Mouse (Mus musculus) heart, embryonic 14.5 days (tissue): ENCODE results near the gene Rims1. TPM values are rescaled to one million over a fixed set of nuclear protein-coding genes. Genes with fewer than 3 reads are reported as not detected.

ENCODE experiments used
- ATAC-seq: fragments of 200-750 bp; cut with Nextera tagmentation; 2 replicates; pipeline ENCODE4 v1.8.0; 2017; ENCODE audit warnings: low read depth, moderate TSS enrichment; ENCODE audit not compliant: insufficient number of reproducible peaks, insufficient read depth, low FRiP score
- H3K27ac ChIP-seq, 2 experiments: fragments of 200-500 bp in 1 of 2; fragments of 300-500 bp in 1 of 2; sonication (generic) in 1 of 2; replicated peaks in 1 of 2; 2 replicates each; pipeline ENCODE4 v1.5.1; 2012 to 2014; ENCODE audit warnings: low read depth in 2 of 2, low read length in 2 of 2, control low read depth in 1 of 2, mild to moderate bottlenecking in 1 of 2, mixed read lengths in 1 of 2; ENCODE audit not compliant: control insufficient read depth in 1 of 2, insufficient read depth in 1 of 2
- H3K27me3 ChIP-seq: fragments of 300-500 bp; sonication (generic); 2 replicates; pipeline ENCODE4 v1.6.1; 2014; ENCODE audit warnings: mild to moderate bottlenecking, low read length, control low read depth; ENCODE audit not compliant: control insufficient read depth, insufficient read depth
- H3K36me3 ChIP-seq: fragments of 300-500 bp; sonication (generic); 2 replicates; pipeline ENCODE4 v1.6.1; 2014; ENCODE audit warnings: mild to moderate bottlenecking, control low read depth, low read length, mixed read lengths; ENCODE audit not compliant: control insufficient read depth, insufficient read depth
- H3K4me1 ChIP-seq, 2 experiments: fragments of 200-500 bp in 1 of 2; fragments of 300-500 bp in 1 of 2; sonication (generic) in 1 of 2; 2 replicates each; pipeline ENCODE4 v1.6.1; 2012 to 2014; ENCODE audit warnings: low read length in 2 of 2, control low read depth in 1 of 2, mixed read lengths in 1 of 2; ENCODE audit not compliant: control insufficient read depth in 2 of 2, insufficient read depth in 2 of 2
- H3K4me2 ChIP-seq: fragments of 300-500 bp; sonication (generic); 2 replicates; pipeline ENCODE4 v1.6.1; 2014; ENCODE audit warnings: mild to moderate bottlenecking, low read length
- H3K4me3 ChIP-seq, 2 experiments: fragments of 200-500 bp in 1 of 2; fragments of 300-500 bp in 1 of 2; sonication (generic) in 1 of 2; 2 replicates each; pipeline ENCODE4 v1.5.1; 2012 to 2014; ENCODE audit warnings: low read length in 2 of 2, mild to moderate bottlenecking in 2 of 2, control low read depth in 1 of 2, low read depth in 1 of 2, moderate library complexity in 1 of 2; ENCODE audit not compliant: control insufficient read depth in 1 of 2, insufficient read depth in 1 of 2
- H3K9ac ChIP-seq: fragments of 300-500 bp; sonication (generic); 2 replicates; pipeline ENCODE4 v1.6.1; 2014; ENCODE audit warnings: mild to moderate bottlenecking, low read length
- H3K9me3 ChIP-seq: fragments of 300-500 bp; sonication (generic); 2 replicates; pipeline ENCODE4 v1.6.1; 2016; ENCODE audit warnings: low read length, control low read depth; ENCODE audit not compliant: control insufficient read depth
- WGBS: fragments of 180-500 bp; shearing (Covaris S2); extraction: QIAGEN DNeasy Blood & Tissue Kit; methylation state at CpG from one replicate; pipeline ENCODE4 v1.1.7; 2014; 5-methylcytosine and 5-hydroxymethylcytosine counted together
- polyA plus RNA-seq: library from polyadenylated mRNA; unstranded; fragments of >200 nt; fragmentation: Nextera tagmentation; extraction: Ambion mirVana; gene quantifications from 2 replicates; pipeline ENCODE4 v1.2.1, GENCODE M21; 2014

Gene Rims1
- polyA plus RNA-seq, 1 experiment from 2014 or later: 2.2 TPM

DNA sequence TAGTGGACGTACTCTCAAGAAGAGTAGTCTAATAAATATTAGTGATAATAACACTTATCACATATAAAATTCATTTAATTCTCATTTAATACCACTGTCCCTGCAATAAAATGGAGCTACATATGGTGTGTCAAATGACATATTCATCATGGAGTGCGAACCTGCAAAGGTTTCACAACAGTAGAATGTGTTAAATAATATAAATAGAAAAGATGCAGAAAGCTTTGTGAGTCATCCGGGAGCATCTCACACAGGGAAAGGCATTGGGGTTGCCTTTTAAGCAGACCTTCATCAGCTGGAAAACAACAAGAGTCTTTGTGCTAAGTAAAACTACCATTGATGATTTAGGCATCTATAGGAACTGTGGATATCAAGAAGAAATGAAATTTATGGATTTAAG is 220.2 kb downstream of the Rims1 start:
- Histone ChIP-seq H3K9ac (no peak overlapping the region), H3K9me3 (no peaks in the 10 kb centered on the region), H3K27ac (no peak overlapping the region), H3K4me2 (no peak overlapping the region), H3K27me3 (no peaks in the 10 kb centered on the region), H3K4me1 (no peaks in the 10 kb centered on the region), H3K4me3 (no peak overlapping the region), H3K36me3 (no peaks in the 10 kb centered on the region)
- 73% methylated on average over 3 of the region's 3 CpGs for WGBS
- ATAC-seq: no peak

GRCm38 (mm10) chr1:22579470-22579869 is 226.3 kb downstream of the Rims1 start:
- Histone ChIP-seq H3K27ac (no peak overlapping the region), H3K36me3 (no peaks in the 10 kb centered on the region), H3K27me3 (no peaks in the 10 kb centered on the region), H3K4me1 (peaks cover 0 to 5% of the 10 kb centered on the region in 2 experiments; a peak in 1 of 4 replicates), H3K4me3 (no peak overlapping the region), H3K9me3 (no peaks in the 10 kb centered on the region), H3K9ac (no peak overlapping the region), H3K4me2 (no peak overlapping the region)
- ATAC-seq: no peak
- WGBS: 46% methylated on average over 3 of the region's 3 CpGs

- no peak for ATAC-seq
- H3K27me3 ChIP-seq: no peaks in the 10 kb centered on the region
- 80% methylated on average over 1 of the region's 1 CpGs for WGBS
- no peak overlapping the region for H3K9ac ChIP-seq
- H3K9me3 ChIP-seq: no peaks in the 10 kb centered on the region
- no peak overlapping the region for H3K27ac ChIP-seq
- H3K4me1 ChIP-seq: no peaks in the 10 kb centered on the region
- no peak overlapping the region for H3K4me2 ChIP-seq
- H3K4me3 ChIP-seq: no peak overlapping the region
- H3K36me3 ChIP-seq: no peaks in the 10 kb centered on the region
These were observed 233.1 kb downstream of the Rims1 start for GRCm38 (mm10) chr1:22572720-22573119.

- Histone ChIP-seq H3K36me3 (no peaks in the 10 kb centered on the region), H3K27me3 (no peaks in the 10 kb centered on the region), H3K9ac (no peak overlapping the region), H3K4me2 (no peak overlapping the region), H3K27ac (no peak overlapping the region), H3K9me3 (no peaks in the 10 kb centered on the region), H3K4me3 (no peak overlapping the region), H3K4me1 (no peaks in the 10 kb centered on the region)
- ATAC-seq: no peak
- 79% methylated on average over 1 of the region's 1 CpGs for WGBS
These were observed 259.5 kb downstream of the Rims1 start for GRCm38 (mm10) chr1:22546273-22546672.

DNA sequence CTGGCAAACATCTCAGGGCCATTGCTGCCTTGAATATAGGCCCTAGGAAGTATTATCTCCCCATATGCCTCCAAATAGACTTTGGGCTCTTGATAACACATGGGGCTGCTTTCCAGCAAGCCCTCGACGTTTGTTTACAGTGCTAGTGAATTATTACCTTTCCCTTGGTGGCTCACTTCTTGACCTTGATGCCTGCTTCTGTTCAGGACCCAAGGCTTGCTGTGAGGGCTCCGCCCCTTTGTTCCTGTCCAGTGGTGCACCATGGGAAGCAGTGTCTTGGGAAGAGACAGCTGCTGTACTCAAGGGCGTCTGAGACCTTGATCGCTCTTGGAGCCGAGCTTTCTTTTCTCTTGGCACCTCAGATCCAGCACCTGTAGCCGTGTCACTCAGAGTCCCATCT is 267.7 kb downstream of the Rims1 start:
- Histone ChIP-seq H3K9ac (no peak overlapping the region), H3K4me3 (no peak overlapping the region), H3K36me3 (no peaks in the 10 kb centered on the region), H3K27me3 (peaks cover 36% of the 10 kb centered on the region), H3K4me2 (no peak overlapping the region), H3K9me3 (no peaks in the 10 kb centered on the region), H3K27ac (no peak overlapping the region), H3K4me1 (no peaks in the 10 kb centered on the region; a peak in 1 of 4 replicates)
- ATAC-seq: no peak
- WGBS: 70% methylated on average over 7 of the region's 7 CpGs

- H3K27ac ChIP-seq: no peak overlapping the region
- H3K4me1 ChIP-seq: no peaks in the 10 kb centered on the region; a peak in 1 of 4 replicates
- H3K36me3 ChIP-seq: no peaks in the 10 kb centered on the region
- ATAC-seq: no peak
- H3K4me2 ChIP-seq: no peak overlapping the region
- H3K4me3 ChIP-seq: no peak overlapping the region
- H3K9ac ChIP-seq: no peak overlapping the region
- peaks cover 47% of the 10 kb centered on the region for H3K27me3 ChIP-seq
- no peaks in the 10 kb centered on the region for H3K9me3 ChIP-seq
- WGBS: 87% methylated on average over 2 of the region's 2 CpGs
These were observed 269.0 kb downstream of the Rims1 start for GRCm38 (mm10) chr1:22536776-22537175.

- Histone ChIP-seq H3K4me2 (no peak overlapping the region), H3K27me3 (peaks cover 51% of the 10 kb centered on the region), H3K9ac (no peak overlapping the region), H3K9me3 (no peaks in the 10 kb centered on the region), H3K4me3 (no peak overlapping the region), H3K4me1 (no peaks in the 10 kb centered on the region; a peak in 1 of 4 replicates), H3K36me3 (no peaks in the 10 kb centered on the region), H3K27ac (no peak overlapping the region)
- WGBS: 44% methylated on average over 4 of the region's 4 CpGs
- no peak for ATAC-seq
These were observed 270.7 kb downstream of the Rims1 start for GRCm38 (mm10) chr1:22535049-22535448.
